In genomic region chr13:57142851-57143250, GRCm38 (mm10) we compare ENCODE assay signal across 14 mouse cellular contexts.
DNase-seq lines count a peak whose midpoint lies in the region; ATAC-seq and TF ChIP-seq lines count a peak whose summit lies in the region.
"Had no signal": no experiment of that assay in that cellular context is flagged by ENCODE, and none has a peak within 500 bp of the region (broad histone marks: within the 10 kb centered on the region; RNA-seq: fewer than 3 reads in every experiment).

No protein-coding gene starts in this region.

- TF ChIP-seq CTCF in layer of hippocampus, adult 2 months (conservative IDR thresholded peaks at IDR 0.05): no peak

- H3K4me1 ChIP-seq in limb, embryonic 10.5 days: peaks cover 34% of the 10 kb centered on the region

- peak; percentile 45; the same call in 1 of the 2 replicates for ATAC-seq in cerebellum, adult (ENCODE audit: insufficient number of reproducible peaks, low FRiP score, low TSS enrichment)
- ATAC-seq: forebrain, embryonic 14.5 days; midbrain, embryonic 15.5 days had no signal

- no peaks in the 10 kb centered on the region for H3K27me3 ChIP-seq in limb, embryonic 10.5 days (ENCODE audit: low read depth, poor library complexity, severe bottlenecking)
- H3K27me3 ChIP-seq: embryonic facial prominence, embryonic 13.5 days; limb, embryonic 13.5 days; midbrain, embryonic 15.5 days; neural tube, embryonic 15.5 days had no signal

- DNase-seq in adrenal gland, adult (ENCODE audit: inconsistent age in 2 of 2, low spot score in 1 of 2): peak; percentile 36 to 64
- DNase-seq in adrenal gland, adult 18-20 months (ENCODE audit: low spot score in 2 of 2): no peak
- peak; percentile 58 for DNase-seq in left cerebral cortex, postnatal 4 days
- no peak for DNase-seq in left cerebral cortex, postnatal 14 days (ENCODE audit: low spot score in 2 of 2)
- no peak for DNase-seq in limb, embryonic 10.5 days (ENCODE audit: low spot score)
- DNase-seq in layer of hippocampus, adult 2 months (ENCODE audit: low spot score in 2 of 2): no peak
- no peak for DNase-seq in heart, adult 8-10 months (ENCODE audit: low spot score)
- DNase-seq: right cerebral cortex, postnatal 25 days had no signal

- no peak overlapping the region for H3K4me3 ChIP-seq in limb, embryonic 10.5 days
- no peak overlapping the region for H3K4me3 ChIP-seq in layer of hippocampus, adult 2 months
- H3K4me3 ChIP-seq: embryonic facial prominence, embryonic 13.5 days; limb, embryonic 13.5 days; midbrain, embryonic 15.5 days; neural tube, embryonic 15.5 days had no signal

- intact Hi-C loops in left cerebral cortex, postnatal 4 days (cut with DNase I): no loop called here
- intact Hi-C loops in left cerebral cortex, postnatal 14 days (cut with DNase I): no loop called here

- 0 out of 2 replicates have a peak overlapping the region, but pooled peaks have one; percentile 27 for H3K27ac ChIP-seq in limb, embryonic 10.5 days
- H3K27ac ChIP-seq in layer of hippocampus, adult 2 months: no peak overlapping the region
- H3K27ac ChIP-seq: embryonic facial prominence, embryonic 13.5 days; limb, embryonic 13.5 days; midbrain, embryonic 15.5 days; neural tube, embryonic 15.5 days had no signal

- 72% methylated on average over 5 of the region's 5 CpGs for WGBS in limb, embryonic 10.5 days

- no peaks in the 10 kb centered on the region for H3K9me3 ChIP-seq in limb, embryonic 10.5 days (replicated peaks)
- H3K9me3 ChIP-seq: embryonic facial prominence, embryonic 13.5 days; limb, embryonic 13.5 days; midbrain, embryonic 15.5 days; neural tube, embryonic 15.5 days had no signal

- no peaks in the 10 kb centered on the region for H3K36me3 ChIP-seq in limb, embryonic 10.5 days
- H3K36me3 ChIP-seq: embryonic facial prominence, embryonic 13.5 days; limb, embryonic 13.5 days; midbrain, embryonic 15.5 days; neural tube, embryonic 15.5 days had no signal

Comparison
In these comparisons a context has a peak if more than half of its experiments do, and no peak if none do; other contexts are left out.
1. DNase-seq: peak in adrenal gland, adult (2 of 2) and left cerebral cortex, postnatal 4 days (single experiment); none in adrenal gland, adult 18-20 months (0 of 2), left cerebral cortex, postnatal 14 days (0 of 2), limb, embryonic 10.5 days (single experiment), layer of hippocampus, adult 2 months (0 of 2) and heart, adult 8-10 months (single experiment).